Mouse (Mus musculus) stomach, embryonic 14.5 days (tissue): ENCODE data around the gene Lsamp. TPM values are rescaled to one million over a fixed set of nuclear protein-coding genes. Genes with fewer than 3 reads are reported as not detected.

Experiments
- ATAC-seq: fragments of 200-750 bp; cut with Nextera tagmentation; 2 replicates; pipeline ENCODE4 v1.8.0; 2017; ENCODE audit warnings: low read depth, moderate TSS enrichment; ENCODE audit not compliant: insufficient number of reproducible peaks, insufficient read depth, low FRiP score
- H3K27ac ChIP-seq: fragments of 300-500 bp; sonication (generic); 2 replicates; pipeline ENCODE4 v1.5.1; 2014; ENCODE audit warnings: mild to moderate bottlenecking, low read length, moderate library complexity, mixed read lengths
- H3K27me3 ChIP-seq: fragments of 300-500 bp; sonication (generic); 2 replicates; pipeline ENCODE4 v1.6.1; 2014; ENCODE audit warnings: low read length, control low read depth, mixed read lengths; ENCODE audit not compliant: control insufficient read depth, insufficient read depth
- H3K36me3 ChIP-seq: fragments of 300-500 bp; sonication (generic); 2 replicates; pipeline ENCODE4 v1.6.1; 2014; ENCODE audit warnings: mild to moderate bottlenecking, control low read depth, low read length, moderate library complexity, mixed read lengths; ENCODE audit not compliant: control insufficient read depth, insufficient read depth
- H3K4me1 ChIP-seq: fragments of 300-500 bp; sonication (generic); 2 replicates; pipeline ENCODE4 v1.6.1; 2014; ENCODE audit warnings: low read length, control low read depth, mixed read lengths; ENCODE audit not compliant: control insufficient read depth, insufficient read depth
- H3K4me2 ChIP-seq: fragments of 300-500 bp; sonication (generic); replicated peaks from 2 replicates; pipeline ENCODE4 v1.6.1; 2014; ENCODE audit warnings: low read depth, low read length, control low read depth
- H3K4me3 ChIP-seq: fragments of 300-500 bp; sonication (generic); 2 replicates; pipeline ENCODE4 v1.5.1; 2014; ENCODE audit warnings: low read depth, low read length, control low read depth
- H3K9ac ChIP-seq: fragments of 300-500 bp; sonication (generic); replicated peaks from 2 replicates; pipeline ENCODE4 v1.6.1; 2014; ENCODE audit warnings: low read depth, mild to moderate bottlenecking, control low read depth, low read length, moderate library complexity, mixed read lengths
- H3K9me3 ChIP-seq: fragments of 300-500 bp; sonication (generic); 2 replicates; pipeline ENCODE4 v1.6.1; 2016; ENCODE audit warnings: low read depth, low read length, control low read depth; ENCODE audit not compliant: control insufficient read depth
- WGBS: fragments of 180-500 bp; shearing (Covaris S2); extraction: QIAGEN DNeasy Blood & Tissue Kit; methylation state at CpG from one replicate; pipeline ENCODE4 v1.1.7; 2014; 5-methylcytosine and 5-hydroxymethylcytosine counted together
- microRNA-seq: library from miRNA; unstranded; fragments of <30 nt; microRNA quantifications from one replicate; pipeline ENCODE4, GENCODE M21; 2016
- polyA plus RNA-seq: library from polyadenylated mRNA; unstranded; fragments of >200 nt; fragmentation: Nextera tagmentation; extraction: Ambion mirVana; gene quantifications from 2 replicates; pipeline ENCODE4 v1.2.1, GENCODE M21; 2014

The Lsamp gene
- polyA plus RNA-seq, 1 experiment from 2014 or later, result 15.6 TPM

DNA sequence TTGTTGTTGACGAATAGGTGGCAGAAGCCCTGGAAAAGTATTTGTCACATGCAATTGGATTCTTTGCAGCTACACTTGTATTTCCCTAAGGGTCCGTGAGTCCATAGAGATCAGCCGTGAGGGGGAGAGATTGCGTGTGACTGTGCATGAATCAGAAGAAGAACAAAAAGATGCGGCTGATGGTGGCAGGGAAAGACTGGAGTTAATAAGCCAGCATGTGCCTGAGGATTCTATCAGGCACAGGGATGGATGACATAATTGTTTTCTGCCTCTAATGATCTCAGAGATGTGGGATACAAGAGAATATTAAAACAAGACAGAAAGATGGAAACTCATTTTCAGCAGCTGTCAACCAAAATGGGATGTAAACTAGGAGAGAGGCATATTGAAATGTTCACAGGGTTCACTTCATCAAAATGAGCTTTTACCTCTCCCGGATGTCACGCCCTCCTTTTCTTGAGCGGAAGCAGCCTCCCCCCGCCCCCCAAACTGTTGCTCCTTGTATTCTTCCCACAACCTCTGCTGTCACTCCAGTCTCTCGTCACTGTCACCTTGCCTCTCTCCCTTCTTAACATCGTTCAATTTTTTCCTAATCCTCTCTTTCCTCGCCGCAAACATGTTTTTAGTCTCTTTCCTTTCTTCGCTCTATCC, 2205.4 kb downstream of the Lsamp start:
- Histone ChIP-seq H3K27me3 (no peaks in the 10 kb centered on the region), H3K4me3 (peak overlapping the region; percentile 47), H3K4me2 (peak overlapping the region; percentile 65), H3K9me3 (no peaks in the 10 kb centered on the region), H3K4me1 (no peaks in the 10 kb centered on the region), H3K27ac (peak overlapping the region; percentile 53), H3K36me3 (no peaks in the 10 kb centered on the region), H3K9ac (0 out of 2 replicates have a peak overlapping the region, but pooled peaks have one; percentile 1)
- ATAC-seq, result no peak
- WGBS, result 33% methylated on average over 14 of the region's 14 CpGs

DNA sequence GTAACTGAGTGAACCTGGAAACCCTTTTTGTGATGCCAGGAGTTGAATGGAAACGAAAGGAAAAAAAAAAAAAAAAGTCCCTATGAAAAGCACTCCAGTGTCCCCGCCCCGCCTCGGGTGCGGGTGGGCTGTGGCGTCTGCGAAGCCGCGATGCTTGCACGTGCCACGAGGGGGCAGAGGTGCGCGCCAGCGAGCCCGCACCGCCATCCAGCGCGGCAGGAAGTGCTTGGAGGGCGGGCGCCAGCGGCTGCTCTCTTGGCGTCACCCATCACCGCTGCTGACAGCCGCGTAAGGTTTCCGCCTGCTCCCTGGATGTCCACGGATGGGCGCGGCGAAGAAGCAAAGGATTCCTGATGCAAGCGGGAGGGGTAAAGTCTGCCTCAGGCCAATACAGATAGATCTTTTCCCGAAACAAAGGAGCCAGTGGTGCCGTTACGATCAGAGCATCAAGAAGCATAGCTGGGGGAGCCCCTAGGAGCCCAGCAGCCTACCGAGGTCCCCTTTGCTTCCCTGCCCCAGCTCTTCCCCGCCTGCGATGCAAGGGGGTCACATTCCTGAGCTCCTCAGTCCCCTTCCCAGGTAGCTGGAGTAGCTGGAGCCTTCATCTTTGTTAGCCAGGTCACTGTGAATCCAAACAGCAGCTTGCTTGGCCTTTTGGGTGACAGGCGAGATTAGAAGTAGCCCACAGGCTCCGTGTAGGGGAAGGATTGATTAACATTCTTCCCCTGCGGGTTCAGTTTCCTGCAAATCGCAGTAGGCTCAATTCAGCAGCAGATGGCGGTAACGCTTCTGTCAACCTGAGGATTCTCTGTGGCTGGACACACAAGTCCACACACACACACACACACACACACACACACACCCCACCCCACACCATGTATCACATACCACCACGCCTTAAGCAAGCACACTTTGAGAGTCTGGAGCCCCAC, 2206.2 kb downstream of the Lsamp start:
- Histone ChIP-seq H3K27ac (peak overlapping the region; percentile 93), H3K9me3 (no peaks in the 10 kb centered on the region), H3K27me3 (no peaks in the 10 kb centered on the region), H3K4me3 (peak overlapping the region; percentile 47), H3K9ac (peak overlapping the region; percentile 58), H3K4me2 (peak overlapping the region; percentile 65), H3K4me1 (no peaks in the 10 kb centered on the region), H3K36me3 (no peaks in the 10 kb centered on the region)
- WGBS, result under 1% methylated on average over 44 of the region's 44 CpGs
- ATAC-seq, result peak; percentile 94

Small RNA genes within 50 kb of the gene (microRNA-seq; reads per million reads assigned to microRNA genes)
- gene Gm27887 (not detected), gene Gm47276 (not detected)
